Mouse (Mus musculus) megakaryocyte, adult 5-6 weeks (primary cell): ENCODE measurements around the gene Rab1b. TPM values are rescaled to one million over a fixed set of nuclear protein-coding genes. Genes with fewer than 3 reads are reported as not detected.

Experiments
- ATAC-seq: 2 replicates; pipeline ENCODE4 v1.8.0; 2016; ENCODE audit warnings: mild to moderate bottlenecking, inconsistent platforms; ENCODE audit not compliant: poor library complexity, severe bottlenecking
- total RNA-seq, 2 experiments: library from RNA; stranded (forward) in 1 of 2; stranded (reverse) in 1 of 2; fragments of 153-499, 151-499 nt in 1 of 2; fragments of 221-1000, 200-1000 nt in 1 of 2; gene quantifications; 2 replicates each; pipeline versions ENCODE4 v1.2.3 to v1.2.4; 2015 to 2017

The Rab1b gene
- total RNA-seq, 2 experiments from 2014 or later = 77.3 to 127 TPM

DNA sequence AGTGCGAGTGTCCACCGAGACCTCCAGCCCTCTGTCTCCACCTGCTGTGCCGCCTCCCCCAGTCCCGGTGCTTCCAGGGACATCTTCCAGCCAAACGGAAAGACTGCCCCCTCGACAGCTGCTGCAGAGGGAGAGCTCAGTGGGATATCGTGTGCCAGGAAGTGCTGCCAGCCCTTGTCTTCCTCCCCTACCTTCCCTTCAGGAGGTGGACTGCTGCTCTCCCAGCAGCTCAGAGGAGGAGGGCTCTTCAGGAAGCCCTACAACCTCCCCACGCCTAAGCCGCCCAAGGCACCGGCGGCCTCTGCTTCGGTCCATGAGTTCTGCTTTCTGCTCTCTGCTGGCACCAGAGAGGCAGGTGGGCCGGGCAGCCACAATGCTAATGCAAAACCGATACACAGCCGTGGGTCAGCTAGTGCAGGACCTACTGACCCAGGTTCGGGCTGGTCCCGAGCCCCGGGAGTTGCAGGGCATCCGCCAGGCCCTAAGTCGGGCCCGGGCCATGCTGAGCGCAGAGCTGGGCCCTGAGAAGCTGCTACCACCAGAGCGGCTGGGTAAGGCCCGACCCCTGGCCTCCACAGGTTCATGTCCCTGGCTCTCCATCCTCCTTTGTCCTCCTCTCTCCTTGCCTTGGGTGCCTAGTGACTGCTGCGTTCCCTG is 54.6 kb downstream of the Rab1b start:
- ATAC-seq = no peak

DNA sequence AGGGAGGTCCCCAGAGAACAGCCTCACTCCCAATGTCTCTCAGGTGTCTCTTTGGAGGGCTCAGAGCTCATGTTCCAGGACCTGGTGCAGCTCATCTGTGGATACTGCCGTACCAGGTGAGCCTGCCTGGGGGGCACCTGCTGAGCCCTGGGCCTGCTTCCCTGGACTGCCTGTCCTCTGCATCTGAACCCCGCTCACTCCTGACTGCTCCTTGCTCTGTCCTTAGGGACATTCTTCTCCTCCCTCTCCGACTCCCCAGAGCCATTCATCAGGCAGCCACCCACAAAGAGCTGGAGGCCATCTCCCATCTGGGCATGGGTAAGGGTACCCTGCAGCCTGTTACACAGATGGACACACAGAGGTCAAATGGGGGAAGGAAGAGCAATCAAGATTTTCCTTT is 55.4 kb downstream of the Rab1b start:
- ATAC-seq = no peak

DNA sequence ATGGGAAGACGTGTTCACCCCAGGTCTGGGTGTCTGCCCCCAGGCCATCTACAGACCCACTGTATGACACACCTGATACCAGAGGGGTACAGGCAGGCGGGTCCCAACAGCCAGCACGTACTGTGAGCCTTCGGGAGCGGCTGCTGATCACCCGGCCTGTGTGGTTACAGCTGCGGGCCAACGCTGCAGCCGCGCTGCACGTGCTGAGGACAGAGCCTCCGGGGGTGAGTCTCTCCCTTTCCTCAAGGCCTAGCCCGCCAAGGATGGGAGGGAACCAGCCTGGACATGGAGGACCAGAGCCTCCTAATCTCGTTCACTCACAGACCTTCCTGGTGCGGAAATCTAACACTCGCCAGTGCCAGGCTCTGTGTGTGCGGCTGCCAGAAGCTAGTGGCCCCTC is 55.8 kb downstream of the Rab1b start:
- no peak for ATAC-seq

DNA sequence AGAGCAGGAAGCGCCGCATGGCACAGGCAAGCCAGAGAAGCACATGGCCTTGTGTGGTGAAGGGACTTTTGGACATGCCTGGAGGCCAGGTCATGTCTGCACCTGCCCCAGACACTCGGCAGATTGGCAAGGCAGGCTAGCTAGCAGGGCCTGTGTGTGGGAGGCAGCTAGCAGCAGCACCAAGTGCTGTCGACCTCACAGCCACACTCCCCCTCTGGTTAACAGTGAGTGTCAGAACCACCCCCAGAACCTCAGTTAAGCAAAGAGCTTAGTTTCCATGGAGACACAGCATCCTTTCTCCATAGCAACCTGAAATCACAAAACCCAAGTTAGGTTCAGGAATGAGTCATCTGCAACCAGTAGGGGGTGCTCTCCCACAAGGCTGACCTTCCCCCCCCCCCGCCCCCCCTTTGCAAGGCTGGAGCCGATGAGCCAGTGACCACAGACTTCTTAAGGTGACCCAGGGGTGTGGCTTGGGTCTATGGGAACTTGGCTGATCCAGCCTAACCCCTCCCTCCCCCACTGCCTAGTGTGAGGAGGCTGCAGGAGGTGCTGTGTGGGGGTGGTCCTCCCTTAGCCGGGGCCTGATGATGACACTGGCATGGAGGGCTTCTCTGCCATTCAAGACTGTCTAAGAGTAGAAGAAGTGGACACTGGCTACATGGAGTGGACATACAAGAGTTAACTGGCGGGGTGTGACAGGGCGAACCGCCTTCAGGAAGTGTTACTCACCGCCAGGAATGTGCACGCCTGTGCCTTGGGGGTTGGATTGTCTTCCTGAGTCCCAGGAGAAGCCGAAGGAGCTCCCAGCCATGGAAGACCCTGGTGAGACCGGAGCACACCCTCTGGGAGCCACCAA is 56.6 kb downstream of the Rab1b start, which contains the start of gene Rin1:
Gene Rin1 (plus strand): TSS at position 435 of the 859 bp plus-strand sequence.
- ATAC-seq = no peak

DNA sequence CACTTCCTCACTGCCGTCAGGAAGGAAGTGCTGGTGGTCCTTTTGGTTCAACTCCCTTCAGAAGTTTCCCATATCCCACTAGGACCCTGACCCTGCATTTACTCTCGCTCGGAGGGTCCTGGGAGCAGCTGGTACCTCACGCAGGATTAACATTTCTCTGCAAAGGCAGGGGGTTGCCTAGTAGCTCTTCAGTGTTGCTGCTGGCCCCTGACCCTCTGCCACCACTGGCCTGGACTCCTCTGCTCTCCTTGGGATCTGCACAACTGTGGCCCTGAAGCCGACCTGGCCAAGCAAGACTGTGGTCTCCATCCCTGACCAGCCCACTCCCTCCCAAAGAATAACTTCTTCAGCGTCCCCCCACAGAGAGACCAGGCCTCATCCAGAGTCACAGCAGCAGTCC is 57.5 kb downstream of the Rab1b start:
- no peak for ATAC-seq

Other genes starting within 250 kb of the Rab1b start
- gene Actn3, start 229.2 kb downstream of the Rab1b start, total RNA-seq (2015) = 0.14 and 0.25 TPM in 2 replicates
- gene Actn3, start 229.2 kb downstream of the Rab1b start, total RNA-seq (2017) = 0.07 and 0.53 TPM in 2 replicates
- 5.3 and 5.8 TPM in 2 replicates for gene Zdhhc24, start 228.4 kb downstream of the Rab1b start, total RNA-seq (2015)
- 7.1 and 7.6 TPM in 2 replicates for gene Zdhhc24, start 228.4 kb downstream of the Rab1b start, total RNA-seq (2017)
- 0.07 TPM in 1 of 2 replicates, not detected in the other for gene Bbs1, start 200.4 kb downstream of the Rab1b start, total RNA-seq (2015)
- gene Bbs1, start 200.4 kb downstream of the Rab1b start, total RNA-seq (2017) = 0.08 and 0.37 TPM in 2 replicates
- gene Dpp3, start 178.8 kb downstream of the Rab1b start, total RNA-seq (2015) = 21.2 and 21.7 TPM in 2 replicates
- 36.1 and 44.4 TPM in 2 replicates for gene Dpp3, start 178.8 kb downstream of the Rab1b start, total RNA-seq (2017)
- 0.49 TPM in 1 of 2 replicates, not detected in the other for gene Peli3, start 163.9 kb downstream of the Rab1b start, total RNA-seq (2015)
- 0.51 and 0.85 TPM in 2 replicates for gene Peli3, start 163.9 kb downstream of the Rab1b start, total RNA-seq (2017)
- 13.4 and 15.9 TPM in 2 replicates for gene Mrpl11, start 144.9 kb downstream of the Rab1b start, total RNA-seq (2015)
- 26.3 and 29.1 TPM in 2 replicates for gene Mrpl11, start 144.9 kb downstream of the Rab1b start, total RNA-seq (2017)
- not detected in 2 replicates for gene Npas4, start 116.8 kb downstream of the Rab1b start, total RNA-seq (2015)
- not detected in 2 replicates for gene Npas4, start 116.8 kb downstream of the Rab1b start, total RNA-seq (2017)
- gene Slc29a2, start 83.2 kb downstream of the Rab1b start, total RNA-seq (2015) = 0.31 and 1.0 TPM in 2 replicates
- 0.18 and 3.4 TPM in 2 replicates for gene Slc29a2, start 83.2 kb downstream of the Rab1b start, total RNA-seq (2017)
- not detected in 2 replicates for gene B4gat1, start 68.2 kb downstream of the Rab1b start, total RNA-seq (2015)
- gene B4gat1, start 68.2 kb downstream of the Rab1b start, total RNA-seq (2017) = 0.62 and 2.2 TPM in 2 replicates
- 7.0 and 7.2 TPM in 2 replicates for gene AC124502.3, start 68.2 kb downstream of the Rab1b start, total RNA-seq (2015)
- 3.5 and 4.6 TPM in 2 replicates for gene AC124502.3, start 68.2 kb downstream of the Rab1b start, total RNA-seq (2017)
- gene Brms1, start 65.7 kb downstream of the Rab1b start, total RNA-seq (2015) = 16.5 and 22.4 TPM in 2 replicates
- gene Brms1, start 65.7 kb downstream of the Rab1b start, total RNA-seq (2017) = 28.5 and 30.4 TPM in 2 replicates
- 0.30 and 0.65 TPM in 2 replicates for gene Rin1, start 56.6 kb downstream of the Rab1b start, total RNA-seq (2015)
- gene Rin1, start 56.6 kb downstream of the Rab1b start, total RNA-seq (2017) = 0.15 and 0.98 TPM in 2 replicates
- gene Cd248, start 39.0 kb downstream of the Rab1b start, total RNA-seq (2015) = 0.13 TPM in 1 of 2 replicates, not detected in the other
- gene Cd248, start 39.0 kb downstream of the Rab1b start, total RNA-seq (2017) = not detected in 2 replicates
- not detected in 2 replicates for gene Tmem151a, start 21.5 kb downstream of the Rab1b start, total RNA-seq (2015)
- not detected in 2 replicates for gene Tmem151a, start 21.5 kb downstream of the Rab1b start, total RNA-seq (2017)
- gene Yif1a, start 18.5 kb downstream of the Rab1b start, total RNA-seq (2015) = 30.6 and 33.4 TPM in 2 replicates
- 8.5 and 14.1 TPM in 2 replicates for gene Yif1a, start 18.5 kb downstream of the Rab1b start, total RNA-seq (2017)
- gene Cnih2, start 8.6 kb downstream of the Rab1b start, total RNA-seq (2015) = not detected in 2 replicates
- gene Cnih2, start 8.6 kb downstream of the Rab1b start, total RNA-seq (2017) = not detected in 2 replicates
- 2.1 and 3.2 TPM in 2 replicates for gene Klc2, start 11.5 kb upstream of the Rab1b start, total RNA-seq (2015)
- 2.1 and 4.6 TPM in 2 replicates for gene Klc2, start 11.5 kb upstream of the Rab1b start, total RNA-seq (2017)
- 45.4 and 45.7 TPM in 2 replicates for gene Pacs1, start 166.0 kb upstream of the Rab1b start, total RNA-seq (2015)
- 14.2 and 25.4 TPM in 2 replicates for gene Pacs1, start 166.0 kb upstream of the Rab1b start, total RNA-seq (2017)
- gene Sf3b2, start 188.4 kb upstream of the Rab1b start, total RNA-seq (2015) = 109 TPM in 2 replicates
- 240 and 249 TPM in 2 replicates for gene Sf3b2, start 188.4 kb upstream of the Rab1b start, total RNA-seq (2017)
- not detected in 2 replicates for gene Gal3st3, start 191.3 kb upstream of the Rab1b start, total RNA-seq (2015)
- not detected in 2 replicates for gene Gal3st3, start 191.3 kb upstream of the Rab1b start, total RNA-seq (2017)
- gene Catsper1, start 228.7 kb upstream of the Rab1b start, total RNA-seq (2015) = not detected in 2 replicates
- not detected in 2 replicates for gene Catsper1, start 228.7 kb upstream of the Rab1b start, total RNA-seq (2017)
- gene Cst6, start 242.5 kb upstream of the Rab1b start, total RNA-seq (2015) = not detected in 2 replicates
- gene Cst6, start 242.5 kb upstream of the Rab1b start, total RNA-seq (2017) = not detected in 2 replicates